Mouse (Mus musculus) MEL (cell line): ENCODE measurements around the gene Prrxl1. TPM values are rescaled to one million over a fixed set of nuclear protein-coding genes. Genes with fewer than 3 reads are reported as not detected.

Experiments used
- DNase-seq: peaks from one replicate; pipeline ENCODE4 v3.0.0; 2011; ENCODE audit warnings: low read depth, low spot score
- H3K27ac ChIP-seq: 2 replicates; pipeline ENCODE4 v1.5.1; 2012; ENCODE audit warnings: low read depth, mild to moderate bottlenecking, control low read depth, low read length, moderate library complexity; ENCODE audit not compliant: control insufficient read depth
- H3K27me3 ChIP-seq, 2 experiments: fragments of 150-350 bp in 1 of 2; sonication (generic) in 1 of 2; 2 replicates each; pipeline ENCODE4 v1.6.1; 2012; ENCODE audit warnings: low read length in 2 of 2, mild to moderate bottlenecking in 2 of 2, improper control_type of control experiment in 1 of 2, moderate library complexity in 1 of 2; ENCODE audit not compliant: insufficient read depth in 2 of 2, control insufficient read depth in 1 of 2
- H3K36me3 ChIP-seq, 2 experiments: 2 replicates each; pipeline ENCODE4 v1.6.1; 2012 to 2014; ENCODE audit warnings: low read length in 2 of 2, improper control_type of control experiment in 1 of 2, inconsistent platforms in 1 of 2, mild to moderate bottlenecking in 1 of 2; ENCODE audit not compliant: insufficient read depth in 2 of 2, control insufficient read depth in 1 of 2
- H3K4me1 ChIP-seq, 2 experiments: fragments of 150-350 bp in 1 of 2; sonication (generic) in 1 of 2; 2 replicates each; pipeline ENCODE4 v1.6.1; 2012; ENCODE audit warnings: low read length in 2 of 2, improper control_type of control experiment in 1 of 2, mild to moderate bottlenecking in 1 of 2; ENCODE audit not compliant: insufficient read depth in 2 of 2, control insufficient read depth in 1 of 2
- H3K4me3 ChIP-seq, 2 experiments: fragments of 150-350 bp in 1 of 2; sonication (generic) in 1 of 2; 2 replicates each; pipeline ENCODE4 v1.5.1; 2012; ENCODE audit warnings: low read depth in 2 of 2, low read length in 2 of 2, mild to moderate bottlenecking in 2 of 2, moderate library complexity in 2 of 2, control low read depth in 1 of 2, improper control_type of control experiment in 1 of 2; ENCODE audit not compliant: control insufficient read depth in 1 of 2, insufficient read depth in 1 of 2
- H3K79me2 ChIP-seq: 2 replicates; pipeline ENCODE4 v1.6.1; 2012; ENCODE audit warnings: mild to moderate bottlenecking, low read length, moderate library complexity; ENCODE audit not compliant: control insufficient read depth, poor library complexity, insufficient read depth
- H3K9ac ChIP-seq: 2 replicates; pipeline ENCODE4 v1.6.1; 2012; ENCODE audit warnings: low read depth, mild to moderate bottlenecking, control low read depth, low read length, moderate library complexity; ENCODE audit not compliant: control insufficient read depth, poor library complexity, severe bottlenecking
- H3K9me3 ChIP-seq: fragments of 150-350 bp; sonication (generic); replicated peaks from 2 replicates; pipeline ENCODE4 v1.6.1; 2012; ENCODE audit warnings: mild to moderate bottlenecking, low read length, improper control_type of control experiment, moderate library complexity; ENCODE audit not compliant: insufficient read depth
- BHLHE40 ChIP-seq: IDR thresholded peaks from 2 replicates; pipeline ENCODE4 v1.6.1; 2012; ENCODE audit warnings: low read depth, mild to moderate bottlenecking, inconsistent platforms, low read length, improper control_type of control experiment, borderline replicate concordance
- CHD2 ChIP-seq: IDR thresholded peaks from 2 replicates; pipeline ENCODE4 v1.6.1; 2011; ENCODE audit warnings: low read length, improper control_type of control experiment
- CTCF ChIP-seq, 3 experiments: IDR thresholded peaks in 2 of 3; conservative IDR thresholded peaks in 1 of 3; 2 replicates each; pipeline ENCODE4 v1.5.1; 2011 to 2012; ENCODE audit warnings: low read length in 3 of 3, low read depth in 2 of 3, mild to moderate bottlenecking in 2 of 3, improper control_type of control experiment in 1 of 3, inconsistent platforms in 1 of 3, mixed read lengths in 1 of 3, moderate library complexity in 1 of 3; ENCODE audit not compliant: control insufficient read depth in 1 of 3, insufficient read depth in 1 of 3, poor library complexity in 1 of 3, severe bottlenecking in 1 of 3
- E2F4 ChIP-seq: IDR thresholded peaks from 2 replicates; pipeline ENCODE4 v1.6.1; 2011; ENCODE audit warnings: low read depth, low read length, improper control_type of control experiment, borderline replicate concordance
- ELF1 ChIP-seq: IDR thresholded peaks from 2 replicates; pipeline ENCODE4 v1.6.1; 2014; ENCODE audit warnings: low read depth, mild to moderate bottlenecking, inconsistent platforms, low read length, improper control_type of control experiment, moderate library complexity
- EP300 ChIP-seq, 2 experiments: IDR thresholded peaks; 2 replicates each; pipeline ENCODE4 v1.6.1; 2011; ENCODE audit warnings: improper control_type of control experiment in 2 of 2, low read length in 2 of 2, low read depth in 1 of 2, mild to moderate bottlenecking in 1 of 2
- ETS1 ChIP-seq: IDR thresholded peaks from 2 replicates; pipeline ENCODE4 v1.6.1; 2012; ENCODE audit warnings: low read depth, mild to moderate bottlenecking, inconsistent platforms, low read length, improper control_type of control experiment, moderate library complexity
- GABPA ChIP-seq: IDR thresholded peaks from 2 replicates; pipeline ENCODE4 v1.6.1; 2012; ENCODE audit warnings: low read depth, mild to moderate bottlenecking, inconsistent platforms, low read length, improper control_type of control experiment, moderate library complexity
- GATA1 ChIP-seq: IDR thresholded peaks from 2 replicates; pipeline ENCODE4 v1.6.1; 2011; ENCODE audit warnings: low read depth, low read length, improper control_type of control experiment
- KAT2A ChIP-seq: conservative IDR thresholded peaks from 2 replicates; pipeline ENCODE4 v1.6.1; 2012; ENCODE audit warnings: low read depth, low read length, improper control_type of control experiment, inconsistent platforms
- MAFK ChIP-seq: IDR thresholded peaks from 2 replicates; pipeline ENCODE4 v1.6.1; 2011; ENCODE audit warnings: low read depth, mild to moderate bottlenecking, low read length, improper control_type of control experiment, borderline replicate concordance
- MAZ ChIP-seq: IDR thresholded peaks from 2 replicates; pipeline ENCODE4 v1.6.1; 2012; ENCODE audit warnings: low read depth, mild to moderate bottlenecking, inconsistent platforms, low read length, improper control_type of control experiment
- NELFE ChIP-seq: IDR thresholded peaks from 2 replicates; pipeline ENCODE4 v1.6.1; 2011; ENCODE audit warnings: low read depth, low read length, improper control_type of control experiment
- RAD21 ChIP-seq: IDR thresholded peaks from 2 replicates; pipeline ENCODE4 v1.6.1; 2011; ENCODE audit warnings: mild to moderate bottlenecking, low read depth, low read length, improper control_type of control experiment
- SMC3 ChIP-seq: IDR thresholded peaks from 2 replicates; pipeline ENCODE4 v1.6.1; 2011; ENCODE audit warnings: low read depth, low read length, improper control_type of control experiment
- TAL1 ChIP-seq: IDR thresholded peaks from 2 replicates; pipeline ENCODE4 v1.6.1; 2012; ENCODE audit warnings: mild to moderate bottlenecking, inconsistent platforms, low read length, moderate library complexity, mixed read lengths
- TCF12 ChIP-seq: IDR thresholded peaks from 2 replicates; pipeline ENCODE4 v1.6.1; 2014; ENCODE audit warnings: low read depth, mild to moderate bottlenecking, inconsistent platforms, low read length, improper control_type of control experiment, moderate library complexity
- UBTF ChIP-seq: IDR thresholded peaks from 2 replicates; pipeline ENCODE4 v1.6.1; 2012; ENCODE audit warnings: low read depth, mild to moderate bottlenecking, inconsistent platforms, low read length, improper control_type of control experiment, moderate library complexity, borderline replicate concordance; ENCODE audit not compliant: insufficient read depth
- USF1 ChIP-seq: IDR thresholded peaks from 2 replicates; pipeline ENCODE4 v1.6.1; 2014; ENCODE audit warnings: low read depth, mild to moderate bottlenecking, inconsistent platforms, low read length, improper control_type of control experiment, moderate library complexity
- USF2 ChIP-seq, 2 experiments: IDR thresholded peaks; 2 replicates each; pipeline ENCODE4 v1.6.1; 2011 to 2012; ENCODE audit warnings: improper control_type of control experiment in 2 of 2, low read length in 2 of 2, borderline replicate concordance in 1 of 2, inconsistent platforms in 1 of 2, low read depth in 1 of 2, mild to moderate bottlenecking in 1 of 2; ENCODE audit not compliant: insufficient read depth in 1 of 2
- ZC3H11A ChIP-seq: IDR thresholded peaks from 2 replicates; pipeline ENCODE4 v1.6.1; 2012; ENCODE audit warnings: low read depth, mild to moderate bottlenecking, inconsistent platforms, low read length, improper control_type of control experiment
- polyA plus RNA-seq, 2 experiments: library from polyadenylated mRNA; stranded (reverse) in 1 of 2; unstranded in 1 of 2; fragments of >175 nt in 1 of 2; fragments of >200 nt in 1 of 2; gene quantifications; 2 replicates each; pipeline versions ENCODE4 v1.2.1 to v1.2.4; 2012; ENCODE audit warnings: low replicate concordance in 2 of 2, low read depth in 1 of 2; ENCODE audit not compliant: insufficient read length in 2 of 2, insufficient read depth in 1 of 2, missing spikeins in 1 of 2
- total RNA-seq: library from RNA; depleted of rRNA; stranded (reverse); fragments of 300-350 nt; gene quantifications from 2 replicates; pipeline ENCODE4 v1.2.3, GENCODE M21; 2012; rRNA removed

Gene Prrxl1
- total RNA-seq (not detected in 2 replicates), polyA plus RNA-seq (not detected)

DNA sequence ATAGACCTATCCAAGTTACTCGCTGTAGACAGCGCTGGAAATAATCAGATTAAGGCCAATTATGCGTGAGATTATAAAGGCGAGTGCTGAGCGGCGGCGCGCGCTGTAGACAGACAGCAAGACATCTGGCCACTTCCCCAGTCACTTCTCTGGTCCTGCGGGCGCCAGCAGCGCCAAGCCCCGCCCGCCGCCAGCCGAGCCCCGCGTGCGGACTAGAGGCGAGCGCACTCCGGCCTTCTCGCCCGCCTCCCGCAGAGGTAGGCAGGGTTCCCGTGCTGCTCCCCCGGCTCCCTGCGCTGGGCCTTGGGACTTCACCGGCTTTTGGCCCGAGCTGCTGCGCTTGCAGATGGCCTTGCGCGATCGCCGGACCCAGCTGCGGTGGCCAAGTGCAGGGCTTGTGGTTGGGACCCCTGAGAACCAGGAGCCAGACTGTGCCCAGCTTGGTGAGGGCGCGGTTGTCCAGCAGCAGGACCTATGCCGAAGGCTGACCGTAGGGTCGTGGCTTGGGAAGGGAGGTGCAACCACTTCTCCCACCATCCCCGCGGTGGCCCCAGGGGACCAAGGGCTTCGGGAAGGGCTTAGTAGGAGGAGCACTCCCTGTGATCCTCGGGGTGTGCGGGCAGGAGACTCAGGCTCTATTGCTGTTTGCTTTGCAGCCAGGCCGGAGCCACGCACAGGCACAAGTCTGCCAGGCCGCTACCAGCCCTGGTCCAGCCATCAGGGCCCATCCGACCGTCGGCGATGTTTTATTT is at the start of gene Prrxl1:
Gene Prrxl1, plus strand, starts transcription at position 118 of the 752 bp plus-strand sequence.
- H3K27me3 ChIP-seq: peaks cover 0 to 6% of the 10 kb centered on the region in 2 experiments; a peak in 2 of 4 replicates
- TF ChIP-seq MAZ (no peak), TCF12 (no peak), EP300 (IDR thresholded peaks at IDR 0.05; ENCODE audit: low read depth in 1 of 2, low read length in 2 of 2) (no peak)
- no peaks in the 10 kb centered on the region for H3K36me3 ChIP-seq
- no peak within 1 kb of the TSS for H3K9ac ChIP-seq
- H3K27ac ChIP-seq: no peak within 1 kb of the TSS
- H3K4me3 ChIP-seq: no peak within 1 kb of the TSS
- no peaks in the 10 kb centered on the region for H3K4me1 ChIP-seq
- DNase-seq: no peak
- no peaks in the 10 kb centered on the region for H3K79me2 ChIP-seq
- H3K9me3 ChIP-seq: no peaks in the 10 kb centered on the region

- TF ChIP-seq ZC3H11A (no peak), CTCF (IDR thresholded peaks at IDR 0.05 in 2 of 3, conservative IDR thresholded peaks at IDR 0.05 in 1 of 3; ENCODE audit: control insufficient read depth in 1 of 3, insufficient read depth in 1 of 3, low read depth in 2 of 3, low read length in 3 of 3, poor library complexity in 1 of 3, severe bottlenecking in 1 of 3) (peak; percentile 22 to 26 (median 26); a peak in 5 of 6 replicates)
- Histone ChIP-seq H3K36me3 (peaks cover 9% of the 10 kb centered on the region in 2 experiments), H3K27me3 (no peaks in the 10 kb centered on the region), H3K79me2 (no peaks in the 10 kb centered on the region), H3K9ac (no peak overlapping the region), H3K4me1 (peaks cover 3 to 6% of the 10 kb centered on the region in 2 experiments; a peak in 2 of 4 replicates), H3K27ac (no peak overlapping the region), H3K4me3 (no peak overlapping the region), H3K9me3 (no peaks in the 10 kb centered on the region)
- DNase-seq: peak; percentile 12
Observed at GRCm38 (mm10) chr14:32551854-32552253, 47.4 kb upstream of the Prrxl1 start.

GRCm38 (mm10) chr14:32553198-32553903 is 45.9 kb upstream of the Prrxl1 start:
- Histone ChIP-seq H3K4me1 (peaks cover 3 to 6% of the 10 kb centered on the region in 2 experiments; a peak in 2 of 4 replicates), H3K27me3 (no peaks in the 10 kb centered on the region), H3K9ac (no peak overlapping the region), H3K9me3 (no peaks in the 10 kb centered on the region), H3K36me3 (peaks cover 7 to 9% of the 10 kb centered on the region in 2 experiments), H3K4me3 (no peak overlapping the region), H3K27ac (no peak overlapping the region), H3K79me2 (no peaks in the 10 kb centered on the region)
- peak; percentile 41 for DNase-seq
- TF ChIP-seq EP300 (IDR thresholded peaks at IDR 0.05; ENCODE audit: low read depth in 1 of 2, low read length in 2 of 2) (peak; percentile 15 to 21; a peak in 1 of 4 replicates), BHLHE40 (peak; percentile 76; the same call in 1 of the 2 replicates), MAFK (no peak), TAL1 (no peak), ZC3H11A (no peak), ELF1 (no peak), USF2 (IDR thresholded peaks at IDR 0.05; ENCODE audit: borderline replicate concordance in 1 of 2, insufficient read depth in 1 of 2, low read depth in 1 of 2, low read length in 2 of 2) (no peak), SMC3 (no peak), ETS1 (no peak), NELFE (no peak), USF1 (no peak), GATA1 (peak; percentile 77), KAT2A (no peak), CHD2 (no peak), UBTF (no peak), RAD21 (no peak), GABPA (no peak), CTCF (IDR thresholded peaks at IDR 0.05 in 2 of 3, conservative IDR thresholded peaks at IDR 0.05 in 1 of 3; ENCODE audit: control insufficient read depth in 1 of 3, insufficient read depth in 1 of 3, low read depth in 2 of 3, low read length in 3 of 3, poor library complexity in 1 of 3, severe bottlenecking in 1 of 3) (no peak), E2F4 (no peak)
